8 mouse cellular contexts compared by ENCODE assay signal in genomic region chr2:71812221-71813021, GRCm38 (mm10).
DNase-seq lines count a peak whose midpoint lies in the region; ATAC-seq and TF ChIP-seq lines count a peak whose summit lies in the region.

No protein-coding gene starts in this region.

- H3K4me2 ChIP-seq in hindbrain, postnatal 0 days (ENCODE audit: low read depth, low read length) = no peak overlapping the region

- no peaks in the 10 kb centered on the region for H3K27me3 ChIP-seq in hindbrain, postnatal 0 days (ENCODE audit: insufficient read depth, low read length)

- no peaks in the 10 kb centered on the region for H3K36me3 ChIP-seq in hindbrain, postnatal 0 days (ENCODE audit: insufficient read depth, low read length)

- peak overlapping the region; percentile 49 for H3K27ac ChIP-seq in gastrocnemius, adult 2 months
- no peak overlapping the region for H3K27ac ChIP-seq in hindbrain, postnatal 0 days

- H3K4me1 ChIP-seq in hindbrain, postnatal 0 days (ENCODE audit: insufficient read depth, low read length) = peaks cover 7% of the 10 kb centered on the region; the same call in 1 of the 2 replicates

- no peaks in the 10 kb centered on the region for H3K9me3 ChIP-seq in hindbrain, postnatal 0 days (ENCODE audit: low read length)

- H3K4me3 ChIP-seq in gastrocnemius, adult 2 months = peak overlapping the region; percentile 13
- no peak overlapping the region for H3K4me3 ChIP-seq in hindbrain, postnatal 0 days (ENCODE audit: low read length)

- WGBS in hindbrain, postnatal 0 days = 40% methylated on average over 12 of the region's 12 CpGs

- no peak overlapping the region for H3K9ac ChIP-seq in hindbrain, postnatal 0 days (replicated peaks; ENCODE audit: low read length)

- peak; percentile 84 for DNase-seq in ZHBTc4 (ENCODE audit: low read depth, low spot score)
- DNase-seq in cerebellum, postnatal 25 days = peak; percentile 86 to 92
- peak; percentile 84 for DNase-seq in gastrocnemius, adult 2 months
- DNase-seq in hindbrain, postnatal 0 days (ENCODE audit: low spot score) = peak; percentile 88
- peak; percentile 92 to 96 for DNase-seq in left cerebral cortex, adult 18-20 months (ENCODE audit: low spot score in 2 of 2)
- DNase-seq in right cerebral cortex, postnatal 25 days = peak; percentile 87
- peak; percentile 76 for DNase-seq in urinary bladder, postnatal 25 days (ENCODE audit: low spot score)

- no peak; the same call in 1 of the 2 replicates for TF ChIP-seq CTCF in gastrocnemius, adult 2 months (IDR thresholded peaks at IDR 0.05)
- peak; percentile 95 for TF ChIP-seq CTCF in hindbrain, postnatal 0 days (IDR thresholded peaks at IDR 0.05; ENCODE audit: low read depth)

- ATAC-seq in hindbrain, postnatal 0 days = peak; percentile 84
- peak; percentile 69 for ATAC-seq in megakaryocyte-erythroid progenitor cell, adult 5-6 weeks (replicated peaks; ENCODE audit: low FRiP score, low TSS enrichment, poor library complexity, severe bottlenecking)

- intact Hi-C loops in gastrocnemius, adult 2 months (cut with DNase I) = loop anchor here (1.0 kb wide), 1 partner anchor 213 kb away; no protein-coding TSS in a partner anchor
